Mouse (Mus musculus) thymus, postnatal 25 days (tissue): ENCODE data around the gene Cadps.
"Not testable (repeated sequence)": the region's sequence is repeated elsewhere in the genome, so short reads cannot be mapped to it uniquely, and the experiment has no call there.

Source experiments
- DNase-seq: peaks from one replicate; pipeline ENCODE4 v3.0.0; 2022

The Cadps gene

DNA sequence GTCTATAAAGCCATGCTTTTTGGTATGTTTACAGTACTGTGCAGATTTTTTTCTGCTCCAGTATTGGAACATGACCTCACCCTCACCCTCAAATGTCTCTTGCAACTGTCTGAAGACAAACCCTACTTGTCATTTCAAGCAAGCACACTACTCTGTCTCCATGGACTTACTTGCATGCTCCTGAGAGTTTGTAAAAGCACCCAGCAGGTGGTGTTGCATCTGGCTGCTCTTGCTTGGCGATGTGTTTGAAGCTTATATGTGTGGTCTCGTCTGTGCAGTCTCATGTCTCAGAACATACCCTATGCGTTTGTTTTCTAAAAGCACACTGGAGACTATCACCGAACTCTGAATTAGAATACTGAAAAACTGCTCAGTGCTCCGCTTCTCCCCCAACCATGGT, 241.2 kb downstream of the Cadps start:
- DNase-seq: no peak

- DNase-seq: no peak
Observed at GRCm38 (mm10) chr14:12580786-12581185, 242.1 kb downstream of the Cadps start.

DNA sequence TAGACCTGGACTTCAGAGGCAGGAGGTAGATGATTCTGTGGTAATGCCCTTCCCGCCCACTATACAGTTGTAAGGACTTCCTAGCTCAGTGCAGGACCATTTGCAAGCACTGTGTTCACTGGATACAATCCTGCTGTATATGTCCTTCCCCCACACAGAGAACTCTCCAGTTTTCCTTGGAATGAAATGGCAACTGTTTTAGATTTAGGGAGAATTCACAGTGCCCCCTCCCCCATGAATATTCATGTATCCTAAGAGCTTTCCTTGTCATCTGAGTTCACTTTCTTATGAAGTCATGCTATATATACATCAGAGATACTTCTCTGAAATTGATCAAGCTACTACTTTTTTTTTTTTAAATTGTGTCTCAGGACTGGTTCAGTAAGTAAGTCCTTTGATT, 244.7 kb downstream of the Cadps start:
- no peak for DNase-seq

DNA sequence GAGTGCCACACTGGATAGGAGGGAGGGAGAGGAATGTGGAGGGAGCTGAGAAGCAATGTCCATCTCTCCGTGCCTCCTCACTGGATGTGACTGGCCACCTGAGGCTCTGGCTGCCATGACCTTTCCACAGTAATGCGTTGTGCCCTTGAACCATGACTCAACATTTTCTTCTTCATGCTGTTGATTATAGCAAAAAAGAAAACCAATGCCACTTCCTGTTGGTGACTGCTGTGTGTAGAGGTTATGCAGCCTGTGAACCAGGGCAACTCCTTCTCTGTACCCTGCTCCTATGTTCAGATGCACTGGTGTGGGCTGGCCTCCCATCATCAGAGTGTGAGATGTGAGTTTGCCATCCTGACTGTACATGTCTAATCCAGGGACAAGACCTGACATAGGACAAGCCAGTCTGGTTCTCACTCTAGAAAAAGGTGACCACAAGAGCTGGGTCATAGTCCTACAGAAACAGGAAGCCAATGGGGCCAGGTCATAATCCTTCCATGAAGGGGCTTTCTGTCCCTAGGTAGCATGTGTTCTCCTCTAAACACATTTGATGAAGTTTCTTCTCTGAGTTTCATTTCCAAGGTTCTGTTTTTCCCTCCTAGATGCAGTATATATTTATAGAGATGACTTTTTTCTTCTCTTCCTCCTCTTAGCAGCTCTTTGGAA, 245.3 kb downstream of the Cadps start:
- no peak for DNase-seq

GRCm38 (mm10) chr14:12575105-12575504, 247.8 kb downstream of the Cadps start:
- DNase-seq: no peak

- no peak for DNase-seq
Observed at GRCm38 (mm10) chr14:12574336-12574735, 248.5 kb downstream of the Cadps start.

DNA sequence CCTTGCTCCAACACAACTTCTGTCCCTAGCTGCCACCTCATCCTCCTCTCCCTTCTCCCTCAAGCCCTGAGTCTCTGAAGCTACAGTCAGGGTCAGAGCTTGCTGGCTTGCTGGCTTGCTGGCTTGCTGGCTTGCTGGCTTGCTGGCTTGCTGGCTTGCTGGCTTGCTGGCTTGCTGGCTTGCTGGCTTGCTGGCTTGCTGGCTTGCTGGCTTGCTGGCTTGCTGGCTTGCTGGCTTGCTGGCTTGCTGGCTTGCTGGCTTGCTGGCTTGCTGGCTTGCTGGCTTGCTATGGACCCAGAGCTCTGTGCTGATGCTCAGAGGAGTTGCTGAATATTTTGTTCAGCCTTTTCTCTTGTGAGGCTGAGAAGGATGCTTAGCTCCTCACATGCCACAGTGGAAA, 261.1 kb downstream of the Cadps start:
- not testable (repeated sequence) for DNase-seq

DNA sequence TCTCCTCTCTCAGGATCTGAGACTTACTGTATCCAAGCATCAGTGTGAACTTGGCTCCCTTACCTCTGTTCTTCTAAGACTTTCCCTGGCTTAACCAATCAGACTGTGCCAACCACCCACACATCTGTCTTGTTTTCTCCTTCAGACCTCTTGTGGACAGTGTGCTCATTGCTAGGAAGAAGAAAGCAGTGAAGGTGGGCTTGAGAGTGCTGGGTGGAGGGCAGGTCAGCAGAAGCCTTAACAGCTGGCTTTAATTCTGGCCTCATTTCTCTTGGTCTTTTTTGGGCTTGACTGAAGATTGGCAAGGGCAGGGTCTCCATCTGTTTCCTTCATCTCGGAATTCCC, 262.7 kb downstream of the Cadps start:
- DNase-seq: no peak

DNA sequence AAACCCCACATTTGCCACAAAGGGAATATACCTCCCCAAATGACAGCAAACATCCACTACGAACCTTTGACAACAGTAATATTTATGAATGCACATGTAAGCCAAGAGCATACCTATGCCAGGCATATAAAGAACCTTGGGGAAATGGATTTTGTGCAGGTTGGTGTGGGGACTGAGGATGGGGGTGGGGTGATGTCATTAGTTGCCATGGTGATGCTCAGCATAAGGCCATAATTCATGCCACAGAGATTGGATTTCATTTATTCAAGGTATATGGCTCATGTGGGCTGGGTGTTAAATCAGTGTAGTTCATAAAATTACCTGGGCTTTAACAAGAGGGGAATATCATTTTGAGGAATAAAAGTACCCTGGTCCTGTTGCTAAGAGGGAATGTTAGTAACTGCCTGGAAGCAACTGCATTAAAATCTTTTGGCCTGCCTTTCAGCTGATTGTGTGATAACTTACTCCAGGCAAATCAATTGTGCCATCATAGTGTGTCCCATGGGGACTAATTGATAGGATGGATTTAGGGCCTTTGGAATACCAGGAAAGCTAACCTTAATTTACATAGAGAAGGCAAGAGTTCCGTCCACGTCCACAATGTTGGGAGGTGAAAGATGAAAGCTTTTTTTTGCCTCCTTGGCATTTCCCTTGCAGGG, 263.2 kb downstream of the Cadps start:
- DNase-seq: no peak

- no peak for DNase-seq
Observed at GRCm38 (mm10) chr14:12558920-12559573, 263.8 kb downstream of the Cadps start.

GRCm38 (mm10) chr14:12554486-12554885, 268.4 kb downstream of the Cadps start:
- DNase-seq: no peak

DNA sequence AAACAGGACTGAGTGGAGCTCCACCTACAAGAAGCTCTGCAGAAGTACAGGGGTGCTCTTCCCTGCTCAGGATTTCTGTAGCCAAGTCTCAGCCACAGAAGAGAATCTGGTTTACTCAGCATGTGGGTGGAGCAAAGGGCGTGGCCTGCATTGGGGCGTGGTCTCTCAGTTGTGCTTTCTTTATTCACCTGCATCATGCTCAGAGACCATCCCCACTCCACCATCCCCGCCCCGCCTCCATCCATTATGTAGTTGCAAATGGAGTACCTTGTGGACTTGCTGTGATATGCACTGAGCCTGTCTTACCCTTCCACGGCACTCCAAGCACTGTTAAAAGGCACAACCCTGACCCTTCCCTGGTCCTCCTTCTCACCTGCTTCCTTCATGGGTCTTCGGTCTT, 271.5 kb downstream of the Cadps start:
- DNase-seq: no peak

- DNase-seq: no peak
Observed at GRCm38 (mm10) chr14:12550931-12551330, 271.9 kb downstream of the Cadps start.

GRCm38 (mm10) chr14:12549290-12549689, 273.6 kb downstream of the Cadps start:
- no peak for DNase-seq

DNA sequence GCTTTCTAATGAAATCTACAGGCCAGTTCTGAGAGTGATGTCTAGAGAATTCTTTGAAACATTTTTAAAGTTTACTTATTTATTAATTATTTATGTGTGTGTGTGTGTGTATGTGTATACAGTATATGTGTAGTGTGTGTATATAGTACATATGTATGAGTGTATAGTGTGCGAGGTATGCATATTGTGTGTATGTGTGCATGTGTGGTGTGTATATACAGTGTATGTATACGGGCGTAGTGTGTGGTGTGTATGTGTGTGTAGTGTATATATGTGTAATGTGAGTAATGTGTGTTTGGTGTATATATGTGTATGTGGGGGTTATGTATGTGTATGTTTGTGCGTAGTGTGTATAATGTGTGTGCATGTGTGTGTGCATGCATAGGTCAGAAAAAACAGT, 275.4 kb downstream of the Cadps start:
- DNase-seq: no peak

DNA sequence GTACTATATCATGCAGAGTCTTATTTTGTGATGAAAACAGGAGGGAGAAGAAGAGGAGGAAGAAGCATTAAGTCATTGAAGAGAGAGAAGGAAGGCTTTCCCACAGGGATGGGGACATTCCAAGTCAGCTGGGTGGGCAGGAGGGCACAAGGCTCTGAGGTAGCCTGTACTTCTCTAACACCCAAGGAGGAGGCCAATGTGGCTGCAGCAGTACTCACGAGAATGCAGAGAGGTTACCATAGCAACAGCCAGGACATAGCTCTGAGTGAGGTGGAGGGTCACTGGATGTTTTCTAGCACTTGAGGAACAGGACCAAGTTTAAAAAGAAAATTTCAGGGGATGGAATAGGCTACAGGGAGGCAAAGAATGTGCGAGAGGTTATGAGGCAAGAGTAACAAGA, 281.1 kb downstream of the Cadps start:
- DNase-seq: no peak

- no peak for DNase-seq
Observed at GRCm38 (mm10) chr14:12539071-12539470, 283.8 kb downstream of the Cadps start.

DNA sequence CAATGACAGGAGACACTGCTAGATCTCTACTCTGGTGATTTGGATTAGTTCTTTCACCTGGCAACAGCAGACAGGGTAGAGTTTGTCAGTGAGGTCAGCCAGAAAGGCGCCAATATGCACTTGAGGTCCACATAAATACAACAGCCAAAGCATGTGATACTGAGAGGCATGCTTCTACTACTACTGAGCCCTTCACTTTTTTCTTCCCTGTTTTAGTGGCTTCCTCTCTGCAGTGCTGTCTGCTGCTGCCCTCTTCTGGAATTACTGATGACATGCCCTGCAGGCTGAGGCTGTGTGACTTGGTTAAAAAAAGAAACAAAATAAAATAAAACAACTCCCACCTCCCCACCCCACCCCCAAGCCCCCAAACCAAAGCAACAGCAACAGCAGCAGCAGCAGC, 291.8 kb downstream of the Cadps start:
- no peak for DNase-seq

DNA sequence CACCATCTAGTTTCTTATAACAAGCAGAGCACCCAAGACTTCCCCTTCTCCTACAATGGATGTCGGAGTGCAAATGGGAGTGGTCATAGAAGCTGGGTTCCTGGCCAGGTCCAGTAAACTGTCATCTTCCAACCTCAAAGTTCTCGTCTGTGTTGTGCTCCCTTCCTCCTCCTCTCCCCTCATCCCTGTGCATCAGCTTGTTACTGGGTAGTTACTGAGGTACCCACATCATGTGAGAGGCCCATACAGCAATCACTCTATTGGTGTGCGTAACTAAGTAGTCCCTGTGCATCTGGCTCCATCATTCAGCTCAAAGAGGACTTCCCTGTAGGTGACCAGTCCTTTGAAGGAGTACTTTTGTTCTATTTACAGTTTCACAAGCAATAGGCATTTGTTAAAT, 292.3 kb downstream of the Cadps start:
- DNase-seq: no peak

DNA sequence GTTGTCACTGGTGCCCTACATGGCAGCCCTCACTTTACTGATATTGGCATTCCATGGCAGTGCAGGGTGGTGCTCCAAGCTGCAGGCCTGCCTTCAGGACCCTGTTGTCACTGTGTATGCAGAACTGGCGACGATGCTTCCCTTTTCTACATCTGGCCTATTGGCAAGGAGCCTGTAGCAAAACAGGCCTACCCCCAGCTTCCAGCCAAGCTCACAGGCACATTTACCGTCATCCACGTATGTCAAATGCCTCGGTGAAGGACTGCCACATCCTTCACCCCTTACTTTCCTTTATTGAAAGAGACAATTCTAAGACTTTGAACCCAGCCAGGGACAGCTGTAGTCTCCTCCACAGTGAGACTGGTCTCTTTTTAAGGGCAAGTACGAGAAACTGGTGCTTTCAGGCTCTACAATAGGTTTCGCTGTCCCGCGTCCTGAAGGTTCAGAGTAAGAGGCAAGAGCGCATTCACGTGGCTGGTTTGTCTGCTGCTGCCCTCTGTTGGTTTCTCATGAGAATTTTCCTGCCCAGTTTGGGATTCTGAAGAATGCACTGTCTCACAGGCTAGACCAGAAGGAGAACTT, 292.8 kb downstream of the Cadps start:
- DNase-seq: no peak

GRCm38 (mm10) chr14:12527296-12527695, 295.6 kb downstream of the Cadps start:
- DNase-seq: no peak

DNA sequence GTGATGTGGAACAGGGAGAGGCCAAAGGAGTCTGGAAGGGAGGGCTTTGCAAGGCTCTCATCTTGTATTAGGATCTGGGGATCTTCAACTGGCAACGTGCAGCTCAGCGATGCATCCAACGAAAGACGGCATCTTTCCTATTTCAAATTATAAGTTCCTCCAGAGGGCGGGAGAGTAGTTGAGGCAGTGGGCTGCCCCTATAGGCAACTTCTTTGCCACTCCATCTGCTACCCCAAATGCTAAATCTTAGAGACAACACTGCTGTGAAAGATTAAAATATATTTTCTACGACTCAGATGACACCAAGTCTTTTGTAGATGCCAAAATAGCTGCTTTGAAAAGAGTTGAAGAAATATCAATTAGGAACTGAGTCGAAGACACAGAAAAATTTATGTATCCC, 315.9 kb downstream of the Cadps start:
- no peak for DNase-seq

- DNase-seq: no peak
Observed at GRCm38 (mm10) chr14:12504191-12504947, 318.5 kb downstream of the Cadps start.
